ENCODE assay signal across 8 mouse cellular contexts in the genomic region with DNA sequence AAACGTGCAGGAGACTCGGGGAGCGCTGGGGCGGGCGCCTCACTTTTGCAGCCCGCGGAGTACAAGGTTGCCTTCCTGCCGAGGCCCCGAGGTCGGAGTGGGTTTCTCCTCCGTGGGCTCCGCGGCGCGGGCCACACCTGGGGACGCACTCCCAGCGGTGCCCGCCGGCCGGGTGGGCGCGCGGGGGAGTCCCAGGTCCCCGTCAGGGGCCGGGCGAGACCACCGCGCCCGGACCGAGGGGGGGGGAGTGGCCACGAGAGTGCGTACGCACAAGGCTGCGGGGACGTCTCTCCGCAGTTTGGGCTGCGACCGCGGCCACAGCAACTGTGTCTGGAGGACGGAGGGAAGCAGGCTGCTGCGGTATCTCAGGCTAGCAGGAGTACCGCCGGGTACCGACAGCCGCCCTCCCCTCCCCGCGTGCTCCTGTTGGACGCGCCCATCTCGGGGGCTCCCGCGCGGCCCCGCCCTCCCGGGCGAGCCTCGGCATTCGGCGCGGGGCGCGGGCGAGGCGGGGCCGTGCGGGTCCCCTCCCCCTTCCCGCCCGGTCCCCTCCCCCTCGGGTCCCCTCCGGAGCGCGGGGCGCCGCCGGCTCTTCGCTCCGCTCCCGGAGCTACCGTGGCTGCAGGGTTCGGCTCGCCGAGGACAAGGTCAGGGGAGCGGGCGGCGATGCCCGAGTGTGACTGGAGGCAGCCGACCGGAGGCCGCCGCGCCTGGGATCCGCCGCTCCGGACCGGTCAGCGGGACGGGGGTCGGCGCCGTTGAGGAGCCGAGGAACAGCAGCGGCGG. TPM values are rescaled to one million over a fixed set of nuclear protein-coding genes. Genes with fewer than 3 reads are reported as not detected.
A peak's percentile ranks its signal among the peaks of the same experiment; 100 is the strongest.
DNase-seq lines count a peak whose midpoint lies in the region; ATAC-seq and TF ChIP-seq lines count a peak whose summit lies in the region.

Gene Atrnl1, plus strand, starts transcription at position 559 of the 786 bp plus-strand sequence.

- H3K9ac ChIP-seq in CH12.LX (ENCODE audit: insufficient read depth, low read depth): peak within 1 kb of the TSS; percentile 59
- peak within 1 kb of the TSS; percentile 87 for H3K9ac ChIP-seq in heart, embryonic 15.5 days
- H3K9ac ChIP-seq in liver, embryonic 16.5 days (ENCODE audit: low read depth, low read length): peak within 1 kb of the TSS; percentile 72
- peak within 1 kb of the TSS; percentile 94 for H3K9ac ChIP-seq in neural tube, embryonic 12.5 days
- H3K9ac ChIP-seq in stomach, postnatal 0 days (ENCODE audit: low read length): peak within 1 kb of the TSS; percentile 96

- H3K9me3 ChIP-seq in CH12.LX (replicated peaks; ENCODE audit: low read length): no peaks in the 10 kb centered on the region
- H3K9me3 ChIP-seq in forebrain, embryonic 10.5 days: no peaks in the 10 kb centered on the region
- no peaks in the 10 kb centered on the region for H3K9me3 ChIP-seq in heart, embryonic 15.5 days (replicated peaks)
- no peaks in the 10 kb centered on the region for H3K9me3 ChIP-seq in liver, embryonic 16.5 days (replicated peaks; ENCODE audit: control insufficient read depth, low read length)
- H3K9me3 ChIP-seq in neural tube, embryonic 12.5 days: no peaks in the 10 kb centered on the region
- no peaks in the 10 kb centered on the region for H3K9me3 ChIP-seq in stomach, postnatal 0 days (ENCODE audit: control insufficient read depth, low read length)

- TF ChIP-seq RAD21 in CH12.LX (IDR thresholded peaks at IDR 0.05; ENCODE audit: low read depth, low read length): no peak

- peak; percentile 52 for DNase-seq in CH12.LX (ENCODE audit: extremely low read depth)
- DNase-seq in c-Kit-negative CD71-positive TER-119-positive erythroid progenitor cells, embryonic 14.5 days (ENCODE audit: low read depth, low spot score): peak; percentile 58
- DNase-seq in forebrain, embryonic 10.5 days (ENCODE audit: extremely low spot score, low spot score): peak; percentile 85
- DNase-seq in kidney, postnatal 25 days: peak; percentile 86 to 92
- peak; percentile 91 for DNase-seq in stomach, postnatal 0 days (ENCODE audit: low spot score)

- no peaks in the 10 kb centered on the region for H3K36me3 ChIP-seq in CH12.LX (replicated peaks in 1 of 2; ENCODE audit: control insufficient read depth in 1 of 2, insufficient read depth in 1 of 2, low read length in 1 of 2)
- H3K36me3 ChIP-seq in forebrain, embryonic 10.5 days (replicated peaks): no peaks in the 10 kb centered on the region
- no peaks in the 10 kb centered on the region for H3K36me3 ChIP-seq in heart, embryonic 15.5 days
- H3K36me3 ChIP-seq in liver, embryonic 16.5 days (ENCODE audit: control insufficient read depth, insufficient read depth): no peaks in the 10 kb centered on the region
- no peaks in the 10 kb centered on the region for H3K36me3 ChIP-seq in neural tube, embryonic 12.5 days
- H3K36me3 ChIP-seq in stomach, postnatal 0 days (ENCODE audit: control insufficient read depth, insufficient read depth, low read length): no peaks in the 10 kb centered on the region

- peak within 1 kb of the TSS; percentile 78 for H3K4me2 ChIP-seq in CH12.LX (ENCODE audit: insufficient read depth, low read depth, poor library complexity, severe bottlenecking)
- H3K4me2 ChIP-seq in heart, embryonic 15.5 days: peak within 1 kb of the TSS; percentile 100
- H3K4me2 ChIP-seq in liver, embryonic 16.5 days (ENCODE audit: low read depth, low read length): peak within 1 kb of the TSS; percentile 93
- H3K4me2 ChIP-seq in neural tube, embryonic 12.5 days (replicated peaks): peak within 1 kb of the TSS; percentile 99
- H3K4me2 ChIP-seq in stomach, postnatal 0 days (replicated peaks; ENCODE audit: low read depth): peak within 1 kb of the TSS; percentile 97

- peak; percentile 60 for TF ChIP-seq POLR2A in CH12.LX (IDR thresholded peaks at IDR 0.05; ENCODE audit: low read depth, low read length)

- H3K4me1 ChIP-seq in CH12.LX (ENCODE audit: control insufficient read depth in 1 of 2, insufficient read depth in 2 of 2): peaks cover 0 to 13% of the 10 kb centered on the region in 2 experiments; a peak in 2 of 4 replicates
- H3K4me1 ChIP-seq in forebrain, embryonic 10.5 days: peaks cover 43% of the 10 kb centered on the region
- H3K4me1 ChIP-seq in heart, embryonic 15.5 days (replicated peaks): peaks cover 18% of the 10 kb centered on the region
- H3K4me1 ChIP-seq in liver, embryonic 16.5 days (ENCODE audit: control insufficient read depth, low read depth, low read length): peaks cover 10% of the 10 kb centered on the region
- H3K4me1 ChIP-seq in neural tube, embryonic 12.5 days: peaks cover 12% of the 10 kb centered on the region
- H3K4me1 ChIP-seq in stomach, postnatal 0 days (replicated peaks; ENCODE audit: control insufficient read depth, insufficient read depth): no peaks in the 10 kb centered on the region; the same call in 1 of the 2 replicates

- TF ChIP-seq EP300 in CH12.LX (IDR thresholded peaks at IDR 0.05; ENCODE audit: low read length): no peak
- no peak for TF ChIP-seq EP300 in stomach, postnatal 0 days (optimal IDR thresholded peaks at IDR 0.05)

- H3K27ac ChIP-seq in CH12.LX (ENCODE audit: insufficient read depth, low read depth): peak within 1 kb of the TSS; percentile 46
- H3K27ac ChIP-seq in forebrain, embryonic 10.5 days: peak within 1 kb of the TSS; percentile 99
- H3K27ac ChIP-seq in heart, embryonic 15.5 days: peak within 1 kb of the TSS; percentile 97
- peak within 1 kb of the TSS; percentile 77 for H3K27ac ChIP-seq in liver, embryonic 16.5 days (ENCODE audit: low read length)
- H3K27ac ChIP-seq in neural tube, embryonic 12.5 days: peak within 1 kb of the TSS; percentile 94
- H3K27ac ChIP-seq in stomach, postnatal 0 days (replicated peaks): peak within 1 kb of the TSS; percentile 97

- WGBS in forebrain, embryonic 10.5 days: under 1% methylated on average over 83 of the region's 103 CpGs
- under 1% methylated on average over 66 of the region's 103 CpGs for WGBS in heart, embryonic 15.5 days
- WGBS in liver, embryonic 16.5 days (ENCODE audit: insufficient replicate concordance): under 1% methylated on average over 93 of the region's 103 CpGs
- under 1% methylated on average over 90 of the region's 103 CpGs for WGBS in neural tube, embryonic 12.5 days
- under 1% methylated on average over 35 of the region's 103 CpGs for whole genome bisulfite sequencing in stomach, postnatal 0 days

- ATAC-seq in heart, embryonic 15.5 days (replicated peaks; ENCODE audit: insufficient number of reproducible peaks, insufficient read depth, low FRiP score, low read depth): peak; percentile 93
- peak; percentile 90 for ATAC-seq in liver, embryonic 16.5 days (ENCODE audit: low read depth)
- peak; percentile 91 for ATAC-seq in neural tube, embryonic 12.5 days (ENCODE audit: low FRiP score, low read depth)
- peak; percentile 93 for ATAC-seq in stomach, postnatal 0 days (ENCODE audit: low FRiP score, low TSS enrichment)

- TF ChIP-seq CTCF in CH12.LX (conservative IDR thresholded peaks at IDR 0.05 in 1 of 2, IDR thresholded peaks at IDR 0.05 in 1 of 2; ENCODE audit: low read depth in 2 of 2, low read length in 2 of 2): no peak
- no peak for TF ChIP-seq CTCF in stomach, postnatal 0 days (IDR thresholded peaks at IDR 0.05; ENCODE audit: low read depth)

- peak within 1 kb of the TSS; percentile 44 to 84 (median 72) for H3K4me3 ChIP-seq in CH12.LX (replicated peaks in 1 of 3; ENCODE audit: low read depth in 2 of 3, low read length in 2 of 3, poor library complexity in 1 of 3)
- peak within 1 kb of the TSS; percentile 97 for H3K4me3 ChIP-seq in forebrain, embryonic 10.5 days
- H3K4me3 ChIP-seq in heart, embryonic 15.5 days: peak within 1 kb of the TSS; percentile 95
- H3K4me3 ChIP-seq in liver, embryonic 16.5 days (ENCODE audit: low read depth, low read length): peak within 1 kb of the TSS; percentile 81
- H3K4me3 ChIP-seq in neural tube, embryonic 12.5 days: peak within 1 kb of the TSS; percentile 90
- peak within 1 kb of the TSS; percentile 96 for H3K4me3 ChIP-seq in stomach, postnatal 0 days (ENCODE audit: low read depth, low read length)

- no peaks in the 10 kb centered on the region for H3K79me2 ChIP-seq in CH12.LX (replicated peaks; ENCODE audit: control insufficient read depth, extremely low read depth, insufficient read depth, poor library complexity, severe bottlenecking)

- dilution Hi-C loops in CH12.LX (cut with MboI; ENCODE audit: extremely low pct_ligation_motif_present, extremely low pct_unique_long_range_greater_than_20kb, low sequenced_read_pairs): no loop called here

- in situ Hi-C loops in CH12.LX (cut with MboI; ENCODE audit: low pct_ligation_motif_present, low pct_unique_long_range_greater_than_20kb, low sequenced_read_pairs): loop anchor here (25.0 kb wide), 1 partner anchor 198 kb away; no protein-coding TSS in a partner anchor

- H3K27me3 ChIP-seq in CH12.LX (replicated peaks): peaks cover 8% of the 10 kb centered on the region
- 0 out of 2 replicates have a peak, but pooled peaks cover 5% of the 10 kb centered on the region for H3K27me3 ChIP-seq in forebrain, embryonic 10.5 days (ENCODE audit: poor library complexity, severe bottlenecking)
- no peaks in the 10 kb centered on the region for H3K27me3 ChIP-seq in heart, embryonic 15.5 days
- H3K27me3 ChIP-seq in liver, embryonic 16.5 days (ENCODE audit: control insufficient read depth, insufficient read depth, low read depth, low read length): peaks cover 16% of the 10 kb centered on the region
- H3K27me3 ChIP-seq in neural tube, embryonic 12.5 days (replicated peaks): no peaks in the 10 kb centered on the region
- H3K27me3 ChIP-seq in stomach, postnatal 0 days (ENCODE audit: control insufficient read depth, insufficient read depth, low read length): no peaks in the 10 kb centered on the region

TF ChIP-seq in CH12.LX, 34 proteins besides CTCF, POLR2A, EP300 and RAD21 (continues in another document):
- TF ChIP-seq BHLHE40 (IDR thresholded peaks at IDR 0.05; ENCODE audit: low read depth, low read length) (no peak), JUN (IDR thresholded peaks at IDR 0.05; ENCODE audit: insufficient read depth, low read depth, low read length) (no peak), MYC (IDR thresholded peaks at IDR 0.05; ENCODE audit: low read depth, low read length) (no peak), MAX (IDR thresholded peaks at IDR 0.05; ENCODE audit: low read length) (no peak), USF2 (conservative IDR thresholded peaks at IDR 0.05; ENCODE audit: low read depth, low read length) (no peak), PAX5 (IDR thresholded peaks at IDR 0.05; ENCODE audit: low read length) (no peak), CHD2 (IDR thresholded peaks at IDR 0.05; ENCODE audit: low read length) (peak; percentile 28; the same call in 1 of the 2 replicates)

RNA-seq across cellular contexts. Expression of gene Atrnl1, which starts in this region (rescaled TPM):
- total RNA-seq in CH12.LX (2012; rRNA removed): 1.5 and 1.9 TPM in 2 replicates
- total RNA-seq in CH12.LX (2014; rRNA removed): 1.9 and 2.1 TPM in 2 replicates
- polyA plus RNA-seq in CH12.LX (2012; ENCODE audit: insufficient read length, low read depth): 1.7 and 1.9 TPM in 2 replicates
- polyA plus RNA-seq in forebrain, embryonic 10.5 days (2016; fragmentation: Nextera tagmentation; extraction: Ambion mirVana): 3.5 and 4.0 TPM in 2 replicates
- 2.9 and 3.8 TPM in 2 replicates for polyA plus RNA-seq in heart, embryonic 15.5 days (2015; fragmentation: Nextera tagmentation; extraction: Ambion mirVana)
- 0.50 and 0.60 TPM in 2 replicates for polyA plus RNA-seq in liver, embryonic 16.5 days (2015; fragmentation: Nextera tagmentation; extraction: Ambion mirVana)
- polyA plus RNA-seq in neural tube, embryonic 12.5 days (2016; fragmentation: Nextera tagmentation; extraction: Ambion mirVana): 9.9 and 11.0 TPM in 2 replicates
- polyA plus RNA-seq in stomach, postnatal 0 days (2015; fragmentation: Nextera tagmentation; extraction: Ambion mirVana): 3.9 and 4.2 TPM in 2 replicates

Comparison
In these comparisons a context has a peak if more than half of its experiments do, and no peak if none do; other contexts are left out.
1. Peak in every context shown above with its lines: DNase-seq, ATAC-seq, H3K4me3 ChIP-seq and H3K27ac ChIP-seq.
2. Peak in ATAC-seq, H3K4me3 ChIP-seq, H3K27ac ChIP-seq, H3K9ac ChIP-seq and H3K4me2 ChIP-seq in liver, embryonic 16.5 days; RNA of the gene not detected or under 1 TPM.
3. H3K27ac ChIP-seq: peak in every context shown above with its lines; median percentile 99 in forebrain, embryonic 10.5 days; 97 in heart, embryonic 15.5 days; 97 in stomach, postnatal 0 days; 94 in neural tube, embryonic 12.5 days; 77 in liver, embryonic 16.5 days; 46 in CH12.LX.